Mouse (Mus musculus) spleen, adult 2 months (tissue): ENCODE data around the gene Cd300lf. TPM values are rescaled to one million over a fixed set of nuclear protein-coding genes. Genes with fewer than 3 reads are reported as not detected.

Source experiments
- DNase-seq, 2 experiments: peaks; one replicate each; pipeline versions ENCODE4 v3.0.0 to v3.0.0-alpha.2; 2012 to 2021; ENCODE audit warnings: low spot score in 2 of 2, low read depth in 1 of 2
- H3K27ac ChIP-seq: fragments of 200-500 bp; 2 replicates; pipeline ENCODE4 v1.5.1; 2012; ENCODE audit warnings: low read length, inconsistent platforms; ENCODE audit not compliant: insufficient read depth
- H3K27me3 ChIP-seq: fragments of 200-500 bp; 2 replicates; pipeline ENCODE4 v1.6.1; 2012; ENCODE audit warnings: mild to moderate bottlenecking, moderate library complexity, low read length, inconsistent platforms; ENCODE audit not compliant: control insufficient read depth, insufficient read depth
- H3K36me3 ChIP-seq: fragments of 200-500 bp; 2 replicates; pipeline ENCODE4 v1.6.1; 2012; ENCODE audit warnings: mild to moderate bottlenecking, low read length, inconsistent platforms; ENCODE audit not compliant: control insufficient read depth, insufficient read depth
- H3K4me1 ChIP-seq: fragments of 200-500 bp; 2 replicates; pipeline ENCODE4 v1.6.1; 2011; ENCODE audit warnings: inconsistent platforms; ENCODE audit not compliant: control insufficient read depth, insufficient read depth, insufficient read length
- H3K4me3 ChIP-seq: fragments of 200-500 bp; 2 replicates; pipeline ENCODE4 v1.5.1; 2011; ENCODE audit warnings: mild to moderate bottlenecking, inconsistent platforms; ENCODE audit not compliant: insufficient read depth, insufficient read length; ENCODE audit errors: extremely low read depth
- CTCF ChIP-seq: fragments of 200-500 bp; IDR thresholded peaks from 2 replicates; pipeline ENCODE4 v1.5.1; 2011; ENCODE audit warnings: mild to moderate bottlenecking, inconsistent platforms; ENCODE audit not compliant: insufficient read depth, insufficient read length, insufficient replicate concordance; ENCODE audit errors: extremely low read depth
- POLR2A ChIP-seq: fragments of 200-500 bp; IDR thresholded peaks from 2 replicates; pipeline ENCODE4 v1.6.1; 2011; ENCODE audit warnings: low read depth, low read length, inconsistent platforms
- WGBS: fragments of 180-500 bp; shearing (Covaris S2); methylation state at CpG from one replicate; pipeline ENCODE4 v1.1.7; 2018; 5-methylcytosine and 5-hydroxymethylcytosine counted together
- polyA plus RNA-seq: library from polyadenylated mRNA; depleted of rRNA; stranded (reverse); fragments of >200 nt; gene quantifications from 2 replicates; pipeline ENCODE4 v1.2.3, GENCODE M21; 2012

Cd300lf gene
- polyA plus RNA-seq, 1 experiment: 24.7 TPM

DNA sequence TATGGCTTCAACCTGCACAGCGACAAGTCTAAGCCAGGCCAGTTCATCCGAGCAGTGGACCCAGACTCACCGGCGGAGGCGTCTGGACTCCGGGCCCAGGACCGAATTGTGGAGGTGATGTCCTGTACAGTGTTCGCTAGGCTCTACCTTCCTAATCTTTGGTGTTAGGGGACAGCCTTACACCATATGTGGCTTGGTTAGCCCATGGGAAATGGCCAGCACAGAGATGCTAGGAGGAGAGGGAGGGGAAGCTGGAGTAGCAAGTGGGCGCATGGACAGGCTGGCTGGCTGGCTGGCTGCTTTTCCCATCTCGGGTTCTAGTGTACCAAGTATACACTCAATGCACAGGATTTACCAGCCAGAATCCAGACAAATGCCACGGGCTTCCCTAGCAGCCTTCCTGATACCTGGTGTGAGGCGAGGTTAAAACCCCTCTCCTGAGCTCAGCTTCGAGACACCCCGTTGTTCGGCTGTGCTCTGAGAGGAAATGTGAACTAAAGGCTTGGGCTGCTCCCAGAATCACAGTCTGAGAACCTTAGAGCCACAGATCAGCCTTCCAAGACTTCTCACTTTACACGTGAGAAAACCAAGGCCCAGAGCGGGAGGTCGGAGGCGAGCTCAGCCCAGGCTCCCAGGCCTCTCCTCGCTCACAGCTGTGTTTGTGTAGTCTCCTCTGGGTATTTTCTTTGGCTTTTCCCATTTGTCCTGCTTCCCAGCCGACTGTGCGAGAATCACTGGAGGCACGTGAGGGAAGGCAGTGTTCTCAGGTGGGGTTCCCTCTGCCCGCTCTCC, 42.8 kb upstream of the Cd300lf start:
- Histone ChIP-seq H3K4me3 (no peak overlapping the region), H3K27me3 (no peaks in the 10 kb centered on the region), H3K27ac (no peak overlapping the region), H3K4me1 (peaks cover 21% of the 10 kb centered on the region; the same call in 1 of the 2 replicates), H3K36me3 (peaks cover 47% of the 10 kb centered on the region)
- WGBS: 91% methylated on average over 24 of the region's 24 CpGs
- TF ChIP-seq POLR2A (no peak), CTCF (no peak)
- no peak for DNase-seq

DNA sequence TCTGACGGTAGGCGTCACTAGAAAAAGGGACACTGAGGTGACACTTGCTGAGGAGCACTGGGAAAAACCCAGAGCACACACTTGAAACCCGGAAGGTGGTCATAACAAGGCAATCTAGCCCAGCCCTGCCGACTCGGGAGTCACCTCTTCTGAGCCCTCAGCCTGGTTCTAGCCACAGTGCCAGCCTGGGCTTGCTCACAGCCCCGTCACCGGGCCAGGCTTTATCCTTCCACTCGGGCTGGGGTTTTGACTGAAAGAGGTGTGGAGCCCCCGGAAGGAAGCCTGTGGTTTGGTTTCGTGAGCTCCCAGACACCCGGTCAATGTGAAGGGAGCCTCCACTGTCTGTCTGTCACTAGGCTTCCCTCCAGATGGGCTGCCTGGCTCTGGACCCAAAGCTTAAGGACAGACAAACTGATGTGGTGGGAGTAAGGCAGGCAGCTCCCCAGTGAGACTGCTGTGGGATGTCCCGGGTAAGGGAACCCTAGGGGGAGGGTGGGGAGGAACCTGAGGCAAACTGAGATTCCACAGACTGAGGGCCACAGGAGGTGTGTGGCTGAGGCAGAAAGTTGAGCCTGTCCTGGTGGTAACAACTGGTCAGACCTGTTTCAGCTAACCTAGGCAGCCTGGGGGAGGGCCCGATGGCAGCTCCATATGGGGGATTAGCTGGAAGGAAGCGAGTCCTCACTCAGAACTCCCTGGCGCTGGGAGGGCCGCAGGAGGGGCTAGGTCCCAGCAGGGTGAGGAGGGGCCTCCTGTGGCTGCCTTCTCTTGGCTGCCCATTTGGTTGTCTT, 40.0 kb upstream of the Cd300lf start:
- 23% methylated on average over 16 of the region's 16 CpGs for WGBS
- Histone ChIP-seq H3K4me1 (peaks cover 25% of the 10 kb centered on the region; the same call in 1 of the 2 replicates), H3K36me3 (peaks cover 28% of the 10 kb centered on the region), H3K27me3 (no peaks in the 10 kb centered on the region), H3K4me3 (no peak overlapping the region), H3K27ac (no peak overlapping the region)
- TF ChIP-seq POLR2A (no peak), CTCF (no peak)
- DNase-seq: no peak

DNA sequence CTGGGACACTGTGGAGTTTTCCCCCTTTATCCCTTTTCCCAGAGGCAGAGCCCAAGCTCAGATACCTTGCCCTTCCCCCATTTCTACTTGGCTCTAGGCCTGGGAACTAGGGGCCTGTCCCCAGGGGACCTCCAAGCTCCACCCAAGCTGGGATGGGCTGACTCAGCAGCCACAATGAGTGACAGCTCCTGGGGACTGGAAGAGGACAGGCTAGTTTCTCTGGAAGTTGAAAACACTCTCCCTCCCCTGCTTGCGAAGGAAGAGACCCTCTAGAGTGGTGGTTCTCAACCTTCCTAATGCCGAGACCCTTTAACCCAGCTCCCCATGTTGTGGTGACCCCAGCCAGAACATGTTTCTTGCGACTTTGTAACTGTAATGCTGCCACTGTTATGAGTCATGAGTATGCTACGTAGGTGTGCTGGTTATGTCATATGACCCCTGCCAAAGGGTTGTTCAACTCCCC, 39.1 kb upstream of the Cd300lf start:
- Histone ChIP-seq H3K4me3 (no peak overlapping the region), H3K27me3 (no peaks in the 10 kb centered on the region), H3K36me3 (peaks cover 30% of the 10 kb centered on the region), H3K4me1 (peaks cover 25% of the 10 kb centered on the region; the same call in 1 of the 2 replicates), H3K27ac (no peak overlapping the region)
- WGBS: 55% methylated on average over 4 of the region's 4 CpGs
- DNase-seq: no peak
- TF ChIP-seq CTCF (no peak), POLR2A (no peak)

DNA sequence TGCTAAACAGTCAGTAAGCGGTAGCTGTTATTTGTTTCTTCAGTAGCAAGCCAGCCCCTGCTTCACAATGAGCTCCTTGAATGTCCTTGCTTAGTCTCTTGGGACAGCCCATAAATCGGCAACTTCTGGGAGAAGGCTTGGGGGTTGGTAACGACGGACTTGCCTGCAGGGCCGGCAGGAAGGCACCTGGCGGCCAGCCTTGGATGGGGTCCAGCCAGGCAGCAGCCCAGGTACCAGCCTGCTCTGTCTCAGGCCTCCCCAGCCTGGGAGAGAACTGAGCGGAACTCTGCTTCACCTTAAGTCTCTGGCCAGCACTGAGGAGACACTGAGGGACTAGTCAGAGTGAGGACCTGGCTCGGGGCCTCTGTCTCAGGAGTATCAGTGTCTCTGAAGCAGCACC, 37.3 kb upstream of the Cd300lf start:
- 86% methylated on average over 8 of the region's 8 CpGs for WGBS
- H3K36me3 ChIP-seq: peaks cover 13% of the 10 kb centered on the region
- no peaks in the 10 kb centered on the region for H3K27me3 ChIP-seq
- H3K27ac ChIP-seq: no peak overlapping the region
- H3K4me3 ChIP-seq: no peak overlapping the region
- H3K4me1 ChIP-seq: peaks cover 26% of the 10 kb centered on the region; the same call in 1 of the 2 replicates
- TF ChIP-seq POLR2A (no peak), CTCF (no peak)
- DNase-seq: no peak

DNA sequence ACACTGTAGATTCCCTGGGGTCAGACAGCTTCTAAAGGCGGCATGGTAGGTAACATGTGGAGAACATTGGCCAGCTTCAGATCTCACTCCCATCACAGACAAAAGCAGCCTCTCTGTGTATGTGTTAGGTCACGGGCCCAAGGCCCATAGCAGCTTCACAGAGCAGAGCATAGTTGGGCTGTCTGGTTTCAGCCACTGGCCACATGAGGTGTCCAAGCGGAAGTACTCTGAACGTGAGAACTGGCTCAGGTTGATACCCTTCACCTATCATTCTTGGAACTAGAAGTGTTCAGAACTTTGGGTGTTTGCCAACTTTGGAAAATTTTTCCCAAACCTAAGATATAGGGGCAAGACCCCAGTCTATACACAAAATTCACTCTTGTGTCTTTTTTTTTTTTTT, 35.6 kb upstream of the Cd300lf start:
- WGBS: 91% methylated on average over 4 of the region's 4 CpGs
- TF ChIP-seq POLR2A (no peak), CTCF (no peak)
- H3K36me3 ChIP-seq: peaks cover 9% of the 10 kb centered on the region
- H3K27me3 ChIP-seq: no peaks in the 10 kb centered on the region
- H3K4me1 ChIP-seq: peaks cover 34% of the 10 kb centered on the region; the same call in 1 of the 2 replicates
- no peak for DNase-seq
- H3K27ac ChIP-seq: no peak overlapping the region
- H3K4me3 ChIP-seq: no peak overlapping the region

DNA sequence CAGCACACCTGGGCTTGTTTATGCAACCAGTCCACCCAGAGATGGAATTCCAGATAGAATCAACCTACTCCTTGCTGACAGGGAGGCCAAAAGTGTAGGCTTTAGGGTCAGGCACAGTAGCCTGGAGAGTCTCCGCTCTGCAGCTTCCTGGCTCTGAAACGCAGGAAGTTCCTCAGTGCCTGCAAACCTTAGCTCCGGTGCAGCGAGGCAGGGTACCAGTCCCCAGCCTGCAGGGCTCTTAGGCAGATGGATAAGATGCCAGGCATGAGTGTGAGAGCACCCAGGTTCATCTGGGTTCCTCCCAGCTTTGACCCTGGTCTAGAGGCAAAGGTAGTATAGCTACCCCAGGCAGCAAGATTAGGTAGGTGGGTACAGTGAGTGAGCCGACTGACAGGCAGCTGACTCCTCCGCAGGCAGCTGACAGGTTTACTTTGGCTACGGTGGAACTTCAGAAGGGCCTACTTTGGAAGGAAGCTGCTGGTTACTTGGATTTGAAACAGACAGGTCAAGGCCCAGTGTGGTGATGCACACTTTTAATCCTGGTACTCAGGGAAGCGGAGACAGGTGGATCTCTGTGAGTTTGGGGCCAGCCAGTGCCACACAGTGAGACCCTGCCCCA, 33.9 kb upstream of the Cd300lf start:
- Histone ChIP-seq H3K36me3 (peaks cover 9% of the 10 kb centered on the region), H3K4me1 (peaks cover 20% of the 10 kb centered on the region; the same call in 1 of the 2 replicates), H3K4me3 (no peak overlapping the region), H3K27me3 (no peaks in the 10 kb centered on the region), H3K27ac (no peak overlapping the region)
- 75% methylated on average over 8 of the region's 8 CpGs for WGBS
- TF ChIP-seq CTCF (no peak), POLR2A (no peak)
- DNase-seq: no peak
